Mouse (Mus musculus): Measurements from ENCODE around the gene Ppm1n. TPM values are rescaled to one million over a fixed set of nuclear protein-coding genes. Genes with fewer than 3 reads are reported as not detected.

The Ppm1n gene
- polyA plus RNA-seq, 1 experiment, result 0.05 TPM

DNA sequence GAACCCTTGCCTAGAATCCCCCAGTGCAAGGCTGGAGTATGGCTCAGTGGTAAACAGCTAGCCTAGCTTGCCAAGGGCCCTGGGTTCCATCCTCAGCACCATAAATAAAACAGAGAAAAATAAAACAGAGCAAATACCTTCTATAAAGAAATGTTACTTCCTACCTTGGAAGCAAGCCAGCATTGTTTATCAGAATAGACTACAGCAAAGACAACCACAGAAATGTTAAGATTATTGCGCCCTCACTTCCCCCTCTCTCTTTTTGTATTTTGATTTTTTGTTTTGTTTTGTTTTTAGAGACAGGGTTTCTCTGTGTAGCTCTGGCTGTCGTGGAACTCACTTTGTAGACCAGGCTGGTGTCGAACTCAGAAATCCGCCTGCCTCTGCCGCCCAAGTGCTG, 17.9 kb upstream of the Ppm1n start:
- no peak for TF ChIP-seq MAX (IDR thresholded peaks at IDR 0.05)
- no peak for TF ChIP-seq USF1 (IDR thresholded peaks at IDR 0.05; ENCODE audit: low read depth)
- no peak for TF ChIP-seq MYOG (IDR thresholded peaks at IDR 0.05; ENCODE audit: control insufficient read depth, extremely low read depth, insufficient read length)
- TF ChIP-seq CTCF (IDR thresholded peaks at IDR 0.05; ENCODE audit: control insufficient read depth, insufficient read depth, insufficient read length), result no peak
- TF ChIP-seq CEBPB (IDR thresholded peaks at IDR 0.05; ENCODE audit: low read depth), result no peak
- no peak for TF ChIP-seq FOSL1 (IDR thresholded peaks at IDR 0.05; ENCODE audit: insufficient read depth, low read length, poor library complexity, severe bottlenecking)
- no peak for TF ChIP-seq MYOD1 (IDR thresholded peaks at IDR 0.05; ENCODE audit: control insufficient read depth, insufficient read length, low read depth)
- no peaks in the 10 kb centered on the region for H3K27me3 ChIP-seq (ENCODE audit: control insufficient read depth, insufficient read depth, insufficient read length)
- H3K4me3 ChIP-seq (ENCODE audit: insufficient read depth, poor library complexity, severe bottlenecking), result no peak overlapping the region
- H3K79me2 ChIP-seq (ENCODE audit: control insufficient read depth, insufficient read depth), result no peaks in the 10 kb centered on the region
- H3ac ChIP-seq (ENCODE audit: control insufficient read depth, insufficient read length, low read depth), result no peak overlapping the region
- no peaks in the 10 kb centered on the region for H3K79me3 ChIP-seq (ENCODE audit: low read depth)
- H3K36me3 ChIP-seq (ENCODE audit: control insufficient read depth, insufficient read depth), result no peaks in the 10 kb centered on the region

DNA sequence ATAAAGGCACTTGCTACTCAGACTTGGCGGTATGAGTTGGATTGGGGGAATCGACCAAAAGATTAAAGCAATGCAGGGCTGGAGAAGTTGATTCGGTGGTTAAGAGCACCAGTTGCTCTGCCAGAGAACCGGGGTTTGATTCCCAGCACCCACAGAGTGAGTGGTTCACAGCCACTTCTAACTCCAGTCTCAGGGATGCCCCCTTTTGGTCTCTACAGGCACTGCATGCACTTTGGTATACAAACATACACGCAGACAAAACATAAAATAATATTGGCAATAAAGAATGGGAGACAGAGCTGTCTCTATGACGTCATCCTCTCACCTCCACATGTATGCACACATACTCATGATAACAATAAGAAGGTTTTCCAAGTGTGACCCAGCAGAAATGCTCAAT, 17.2 kb upstream of the Ppm1n start:
- no peaks in the 10 kb centered on the region for H3K79me2 ChIP-seq (ENCODE audit: control insufficient read depth, insufficient read depth)
- H3K4me3 ChIP-seq (ENCODE audit: insufficient read depth, poor library complexity, severe bottlenecking), result no peak overlapping the region
- H3K27me3 ChIP-seq (ENCODE audit: control insufficient read depth, insufficient read depth, insufficient read length), result no peaks in the 10 kb centered on the region
- H3ac ChIP-seq (ENCODE audit: control insufficient read depth, insufficient read length, low read depth), result no peak overlapping the region
- H3K79me3 ChIP-seq (ENCODE audit: low read depth), result no peaks in the 10 kb centered on the region
- TF ChIP-seq FOSL1 (IDR thresholded peaks at IDR 0.05; ENCODE audit: insufficient read depth, low read length, poor library complexity, severe bottlenecking) (no peak), USF1 (IDR thresholded peaks at IDR 0.05; ENCODE audit: low read depth) (no peak), CTCF (IDR thresholded peaks at IDR 0.05; ENCODE audit: control insufficient read depth, insufficient read depth, insufficient read length) (no peak), MAX (IDR thresholded peaks at IDR 0.05) (no peak)
- no peaks in the 10 kb centered on the region for H3K36me3 ChIP-seq (ENCODE audit: control insufficient read depth, insufficient read depth)

DNA sequence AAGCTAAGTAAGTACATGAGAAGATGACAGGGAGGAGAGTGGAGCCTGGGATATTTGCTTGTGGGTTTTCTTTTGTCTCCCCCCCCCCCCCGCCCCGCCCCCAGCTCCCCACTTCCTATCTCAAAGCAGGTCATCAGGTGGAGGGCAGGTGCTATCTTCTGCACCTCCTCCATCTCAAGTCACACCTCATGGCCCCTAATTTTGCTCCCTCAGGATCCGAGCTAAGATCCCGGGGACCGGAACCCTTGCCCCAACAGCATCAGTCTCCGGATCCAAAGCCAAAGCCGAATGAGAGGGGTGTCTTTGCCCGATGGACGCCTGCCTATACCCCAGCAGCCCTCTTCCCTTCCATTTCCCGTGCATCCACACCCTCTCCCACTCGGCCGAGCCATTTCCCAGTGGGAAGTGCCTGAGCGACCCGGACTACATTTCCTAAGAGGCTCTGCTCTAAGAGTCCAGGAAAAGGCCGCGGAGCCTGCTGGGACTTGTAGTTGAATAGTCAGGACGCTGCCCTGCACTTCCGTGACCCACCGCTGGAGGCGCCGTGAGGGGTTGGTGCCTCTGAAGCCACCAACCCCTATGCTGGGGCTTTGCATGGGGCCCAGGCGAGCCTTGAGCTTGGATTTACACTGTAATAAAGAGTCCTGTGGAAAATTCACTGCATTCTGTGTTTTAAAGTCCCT, 15.8 kb upstream of the Ppm1n start:
- Histone ChIP-seq H3K79me2 (ENCODE audit: control insufficient read depth, insufficient read depth) (no peaks in the 10 kb centered on the region), H3ac (ENCODE audit: control insufficient read depth, insufficient read length, low read depth) (no peak overlapping the region), H3K27me3 (ENCODE audit: control insufficient read depth, insufficient read depth, insufficient read length) (no peaks in the 10 kb centered on the region), H3K4me3 (ENCODE audit: insufficient read depth, poor library complexity, severe bottlenecking) (no peak overlapping the region), H3K36me3 (ENCODE audit: control insufficient read depth, insufficient read depth) (no peaks in the 10 kb centered on the region), H3K79me3 (ENCODE audit: low read depth) (no peaks in the 10 kb centered on the region)
- TF ChIP-seq CTCF (IDR thresholded peaks at IDR 0.05; ENCODE audit: control insufficient read depth, insufficient read depth, insufficient read length) (peak; percentile 69), MYOG (IDR thresholded peaks at IDR 0.05; ENCODE audit: control insufficient read depth, extremely low read depth, insufficient read length) (no peak)

DNA sequence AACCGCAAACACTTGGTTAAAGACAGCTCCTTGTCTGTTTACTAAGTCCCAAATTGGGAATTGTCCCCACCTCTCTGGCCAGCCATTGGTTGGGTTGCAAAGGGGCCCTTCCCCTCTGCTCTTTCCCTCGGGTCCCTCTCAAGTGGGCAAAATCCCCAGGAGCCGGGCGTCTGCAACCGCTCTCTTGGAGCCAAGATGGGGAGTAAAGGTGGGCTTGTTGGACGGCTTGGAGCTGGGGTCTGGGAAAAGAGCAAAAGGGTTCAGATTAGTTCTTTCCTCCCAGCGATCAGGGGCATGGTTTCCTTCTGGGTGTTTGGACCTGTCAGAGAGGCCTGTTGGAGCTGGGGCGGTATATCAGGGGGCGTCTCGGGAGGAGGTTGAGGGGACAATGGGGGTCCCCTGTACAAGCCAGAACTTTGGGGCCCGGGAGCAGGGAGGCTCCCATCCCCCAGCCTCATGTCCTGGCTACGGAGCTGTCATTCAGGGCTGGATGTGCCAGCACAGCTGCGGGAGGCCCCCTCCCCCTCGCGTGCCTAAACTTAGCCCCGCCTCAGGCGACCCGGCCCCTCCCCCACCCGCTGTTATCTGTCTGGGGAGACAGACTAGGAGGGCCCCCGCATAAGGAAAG, 11.2 kb upstream of the Ppm1n start:
- Histone ChIP-seq H3K79me2 (ENCODE audit: control insufficient read depth, insufficient read depth) (no peaks in the 10 kb centered on the region), H3K4me3 (ENCODE audit: insufficient read depth, poor library complexity, severe bottlenecking) (peak overlapping the region; percentile 30), H3K27me3 (ENCODE audit: control insufficient read depth, insufficient read depth, insufficient read length) (no peaks in the 10 kb centered on the region), H3K36me3 (ENCODE audit: control insufficient read depth, insufficient read depth) (no peaks in the 10 kb centered on the region), H3K79me3 (ENCODE audit: low read depth) (no peaks in the 10 kb centered on the region), H3ac (ENCODE audit: control insufficient read depth, insufficient read length, low read depth) (peak overlapping the region; percentile 41)
- TF ChIP-seq CEBPB (IDR thresholded peaks at IDR 0.05; ENCODE audit: low read depth), result no peak
- no peak for TF ChIP-seq USF1 (IDR thresholded peaks at IDR 0.05; ENCODE audit: low read depth)
- TF ChIP-seq MYOD1 (IDR thresholded peaks at IDR 0.05; ENCODE audit: control insufficient read depth, insufficient read length, low read depth), result peak; percentile 92
- TF ChIP-seq CTCF (IDR thresholded peaks at IDR 0.05; ENCODE audit: control insufficient read depth, insufficient read depth, insufficient read length), result no peak
- TF ChIP-seq MAX (IDR thresholded peaks at IDR 0.05), result no peak

DNA sequence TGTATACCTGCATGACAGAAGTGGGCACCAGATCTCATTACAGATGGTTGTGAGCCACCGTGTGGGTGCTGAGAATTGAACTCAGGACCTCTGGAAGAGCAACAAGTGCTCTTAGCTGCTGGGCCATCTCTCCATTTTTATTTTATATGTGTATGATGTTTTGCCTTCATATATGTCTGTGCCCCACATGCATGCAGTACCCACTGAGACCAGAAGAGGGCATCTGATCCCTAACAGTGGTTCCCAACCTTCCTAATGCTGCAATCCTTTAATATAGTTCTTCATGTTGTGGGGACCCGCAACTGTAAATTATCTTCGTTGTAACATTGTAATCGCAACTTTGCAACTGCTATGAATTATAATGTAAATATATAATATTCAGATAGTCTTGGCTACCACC, 4.9 kb upstream of the Ppm1n start:
- TF ChIP-seq MYOD1 (IDR thresholded peaks at IDR 0.05; ENCODE audit: control insufficient read depth, insufficient read length, low read depth) (no peak), CTCF (IDR thresholded peaks at IDR 0.05; ENCODE audit: control insufficient read depth, insufficient read depth, insufficient read length) (peak; percentile 18)
- Histone ChIP-seq H3K4me3 (ENCODE audit: insufficient read depth, poor library complexity, severe bottlenecking) (no peak overlapping the region), H3K79me3 (ENCODE audit: low read depth) (no peaks in the 10 kb centered on the region), H3ac (ENCODE audit: control insufficient read depth, insufficient read length, low read depth) (no peak overlapping the region), H3K36me3 (ENCODE audit: control insufficient read depth, insufficient read depth) (no peaks in the 10 kb centered on the region), H3K27me3 (ENCODE audit: control insufficient read depth, insufficient read depth, insufficient read length) (peaks cover 2% of the 10 kb centered on the region), H3K79me2 (ENCODE audit: control insufficient read depth, insufficient read depth) (no peaks in the 10 kb centered on the region)

DNA sequence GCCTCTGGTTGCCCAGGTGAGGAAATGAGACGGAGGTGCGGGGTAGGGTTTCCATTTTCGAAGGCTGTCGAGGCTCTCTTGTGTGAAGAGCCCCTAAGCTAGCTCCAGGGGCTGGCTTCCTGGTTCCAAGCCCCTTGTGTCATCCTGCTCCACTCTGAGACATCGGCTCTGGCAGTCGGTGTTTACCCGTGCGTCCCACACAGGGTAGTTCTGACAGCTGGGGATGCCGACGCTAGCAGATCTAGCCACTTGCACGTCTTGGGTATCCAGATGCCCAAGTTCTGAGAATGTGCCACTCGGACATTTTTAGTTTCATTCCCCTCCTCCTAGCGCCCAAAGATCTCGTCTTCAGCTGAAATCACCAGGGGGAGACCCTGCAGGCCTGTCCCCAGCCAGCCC, 3.5 kb upstream of the Ppm1n start:
- Histone ChIP-seq H3K27me3 (ENCODE audit: control insufficient read depth, insufficient read depth, insufficient read length) (peaks cover 13% of the 10 kb centered on the region), H3K36me3 (ENCODE audit: control insufficient read depth, insufficient read depth) (no peaks in the 10 kb centered on the region), H3K4me3 (ENCODE audit: insufficient read depth, poor library complexity, severe bottlenecking) (no peak overlapping the region)

More for the DNA sequence above, 3.5 kb upstream of the Ppm1n start:
- H3ac ChIP-seq (ENCODE audit: control insufficient read depth, insufficient read length, low read depth), result no peak overlapping the region
- TF ChIP-seq CTCF (IDR thresholded peaks at IDR 0.05; ENCODE audit: control insufficient read depth, insufficient read depth, insufficient read length) (no peak), MYOG (IDR thresholded peaks at IDR 0.05; ENCODE audit: control insufficient read depth, extremely low read depth, insufficient read length) (no peak), USF1 (IDR thresholded peaks at IDR 0.05; ENCODE audit: low read depth) (no peak), MAX (IDR thresholded peaks at IDR 0.05) (no peak), MYOD1 (IDR thresholded peaks at IDR 0.05; ENCODE audit: control insufficient read depth, insufficient read length, low read depth) (no peak), CEBPB (IDR thresholded peaks at IDR 0.05; ENCODE audit: low read depth) (no peak), FOSL1 (IDR thresholded peaks at IDR 0.05; ENCODE audit: insufficient read depth, low read length, poor library complexity, severe bottlenecking) (no peak)
- H3K79me2 ChIP-seq (ENCODE audit: control insufficient read depth, insufficient read depth), result no peaks in the 10 kb centered on the region
- no peaks in the 10 kb centered on the region for H3K79me3 ChIP-seq (ENCODE audit: low read depth)

All from C2C12 (cell line).